Mouse (Mus musculus) neural tube, embryonic 13.5 days (tissue): Measurements from ENCODE around the gene Spint1. TPM values are rescaled to one million over a fixed set of nuclear protein-coding genes. Genes with fewer than 3 reads are reported as not detected.
A peak's percentile ranks its signal among the peaks of the same experiment; 100 is the strongest.

Experiments
- ATAC-seq: fragments of 200-750 bp; cut with Nextera tagmentation; 2 replicates; pipeline ENCODE4 v1.8.0; 2017; ENCODE audit warnings: low read depth, mild to moderate bottlenecking, moderate TSS enrichment, moderate library complexity
- H3K27ac ChIP-seq: fragments of 300-500 bp; sonication (generic); replicated peaks from 2 replicates; pipeline ENCODE4 v1.5.1; 2015; ENCODE audit warnings: moderate library complexity, mild to moderate bottlenecking, inconsistent platforms
- H3K27me3 ChIP-seq: fragments of 300-500 bp; sonication (generic); 2 replicates; pipeline ENCODE4 v1.6.1; 2015; ENCODE audit warnings: mild to moderate bottlenecking, inconsistent platforms
- H3K36me3 ChIP-seq: fragments of 300-500 bp; sonication (generic); 2 replicates; pipeline ENCODE4 v1.6.1; 2015; ENCODE audit warnings: mild to moderate bottlenecking, inconsistent platforms
- H3K4me1 ChIP-seq: fragments of 300-500 bp; sonication (generic); replicated peaks from 2 replicates; pipeline ENCODE4 v1.6.1; 2015; ENCODE audit warnings: inconsistent platforms
- H3K4me2 ChIP-seq: fragments of 300-500 bp; sonication (generic); 2 replicates; pipeline ENCODE4 v1.6.1; 2015; ENCODE audit warnings: inconsistent platforms, mild to moderate bottlenecking, moderate library complexity
- H3K4me3 ChIP-seq: fragments of 300-500 bp; sonication (generic); 2 replicates; pipeline ENCODE4 v1.5.1; 2015; ENCODE audit warnings: mild to moderate bottlenecking, inconsistent platforms
- H3K9ac ChIP-seq: fragments of 300-500 bp; sonication (generic); 2 replicates; pipeline ENCODE4 v1.6.1; 2015; ENCODE audit warnings: moderate library complexity, mild to moderate bottlenecking, inconsistent platforms
- H3K9me3 ChIP-seq: fragments of 300-500 bp; sonication (generic); 2 replicates; pipeline ENCODE4 v1.6.1; 2016; ENCODE audit warnings: inconsistent platforms
- WGBS: fragments of 180-500 bp; shearing (Covaris S2); methylation state at CpG from one replicate; pipeline ENCODE4 v1.1.7; 2015; 5-methylcytosine and 5-hydroxymethylcytosine counted together
- polyA plus RNA-seq: library from polyadenylated mRNA; unstranded; fragments of >200 nt; fragmentation: Nextera tagmentation; extraction: Ambion mirVana; gene quantifications from 2 replicates; pipeline ENCODE4 v1.2.1, GENCODE M21; 2015

Gene Spint1
- 0.32 and 0.92 TPM in 2 replicates for polyA plus RNA-seq

- H3K27me3 ChIP-seq: peaks cover 69% of the 10 kb centered on the region
- H3K4me3 ChIP-seq: peak within 1 kb of the TSS; percentile 38
- no peaks in the 10 kb centered on the region for H3K36me3 ChIP-seq
- no peak within 1 kb of the TSS for H3K27ac ChIP-seq
- peak within 1 kb of the TSS; percentile 43; the same call in 1 of the 2 replicates for H3K9ac ChIP-seq
- H3K9me3 ChIP-seq: no peaks in the 10 kb centered on the region
- no peak for ATAC-seq
- under 1% methylated on average over 73 of the region's 73 CpGs for WGBS
- peak within 1 kb of the TSS; percentile 63 for H3K4me2 ChIP-seq
- peaks cover 13% of the 10 kb centered on the region for H3K4me1 ChIP-seq
Observed at GRCm38 (mm10) chr2:119237210-119237870, at the start of gene Spint1. Gene Spint1, plus strand, starts transcription at chr2:119237362.

- no peaks in the 10 kb centered on the region for H3K9me3 ChIP-seq
- H3K36me3 ChIP-seq: peaks cover 16% of the 10 kb centered on the region
- no peaks in the 10 kb centered on the region for H3K27me3 ChIP-seq
- H3K27ac ChIP-seq: no peak overlapping the region
- H3K9ac ChIP-seq: 0 out of 2 replicates have a peak overlapping the region, but pooled peaks have one; percentile 36
- peak; percentile 90 for ATAC-seq
- 11% methylated on average over 15 of the region's 15 CpGs for WGBS
- peaks cover 8% of the 10 kb centered on the region; the same call in 1 of the 2 replicates for H3K4me1 ChIP-seq
- H3K4me2 ChIP-seq: peak overlapping the region; percentile 60
- H3K4me3 ChIP-seq: peak overlapping the region; percentile 29
Observed at GRCm38 (mm10) chr2:119189029-119189710, 48.0 kb upstream of the Spint1 start.

- H3K27ac ChIP-seq: no peak overlapping the region
- no peak overlapping the region for H3K4me2 ChIP-seq
- ATAC-seq: no peak
- H3K36me3 ChIP-seq: peaks cover 2% of the 10 kb centered on the region; the same call in 1 of the 2 replicates
- no peak overlapping the region for H3K4me3 ChIP-seq
- H3K4me1 ChIP-seq: peaks cover 8% of the 10 kb centered on the region; the same call in 1 of the 2 replicates
- WGBS: 88% methylated on average over 5 of the region's 5 CpGs
- no peaks in the 10 kb centered on the region for H3K9me3 ChIP-seq
- no peak overlapping the region for H3K9ac ChIP-seq
- H3K27me3 ChIP-seq: no peaks in the 10 kb centered on the region
Observed at GRCm38 (mm10) chr2:119190969-119191368, 46.2 kb upstream of the Spint1 start.

GRCm38 (mm10) chr2:119194140-119194539 lies 43.0 kb upstream of the Spint1 start:
- Histone ChIP-seq H3K4me3 (no peak overlapping the region), H3K9me3 (no peaks in the 10 kb centered on the region), H3K9ac (no peak overlapping the region), H3K27me3 (no peaks in the 10 kb centered on the region), H3K36me3 (no peaks in the 10 kb centered on the region), H3K4me1 (peaks cover 6% of the 10 kb centered on the region), H3K27ac (no peak overlapping the region), H3K4me2 (no peak overlapping the region)
- no peak for ATAC-seq
- 94% methylated on average over 5 of the region's 5 CpGs for WGBS

- 33% methylated on average over 4 of the region's 4 CpGs for WGBS
Observed at GRCm38 (mm10) chr2:119196316-119197108, 40.6 kb upstream of the Spint1 start.

GRCm38 (mm10) chr2:119197493-119197892 lies 39.7 kb upstream of the Spint1 start:
- ATAC-seq: no peak
- no peaks in the 10 kb centered on the region for H3K36me3 ChIP-seq
- peaks cover 4% of the 10 kb centered on the region; the same call in 1 of the 2 replicates for H3K4me1 ChIP-seq
- H3K4me2 ChIP-seq: no peak overlapping the region
- WGBS: 90% methylated on average over 1 of the region's 1 CpGs
- no peak overlapping the region for H3K4me3 ChIP-seq
- H3K9me3 ChIP-seq: no peaks in the 10 kb centered on the region
- no peaks in the 10 kb centered on the region for H3K27me3 ChIP-seq
- H3K9ac ChIP-seq: no peak overlapping the region
- H3K27ac ChIP-seq: no peak overlapping the region

More at GRCm38 (mm10) chr2:119196316-119197108, 40.6 kb upstream of the Spint1 start:
- no peak overlapping the region for H3K4me3 ChIP-seq
- no peaks in the 10 kb centered on the region for H3K9me3 ChIP-seq
- H3K9ac ChIP-seq: no peak overlapping the region
- no peak overlapping the region for H3K27ac ChIP-seq
- ATAC-seq: no peak
- no peaks in the 10 kb centered on the region for H3K27me3 ChIP-seq
- no peaks in the 10 kb centered on the region for H3K36me3 ChIP-seq
- H3K4me2 ChIP-seq: no peak overlapping the region
- H3K4me1 ChIP-seq: peaks cover 4% of the 10 kb centered on the region; the same call in 1 of the 2 replicates

GRCm38 (mm10) chr2:119198049-119198448 lies 39.1 kb upstream of the Spint1 start:
- H3K4me2 ChIP-seq: no peak overlapping the region
- 71% methylated on average over 1 of the region's 1 CpGs for WGBS
- H3K27ac ChIP-seq: no peak overlapping the region
- H3K9me3 ChIP-seq: no peaks in the 10 kb centered on the region
- no peak overlapping the region for H3K4me3 ChIP-seq
- H3K27me3 ChIP-seq: no peaks in the 10 kb centered on the region
- H3K9ac ChIP-seq: no peak overlapping the region
- H3K36me3 ChIP-seq: no peaks in the 10 kb centered on the region
- no peak for ATAC-seq
- H3K4me1 ChIP-seq: peaks cover 7% of the 10 kb centered on the region

GRCm38 (mm10) chr2:119198934-119199333 lies 38.2 kb upstream of the Spint1 start:
- ATAC-seq: no peak
- H3K4me1 ChIP-seq: peaks cover 15% of the 10 kb centered on the region
- H3K36me3 ChIP-seq: no peaks in the 10 kb centered on the region
- H3K27me3 ChIP-seq: no peaks in the 10 kb centered on the region
- no peaks in the 10 kb centered on the region for H3K9me3 ChIP-seq
- H3K4me3 ChIP-seq: no peak overlapping the region
- H3K9ac ChIP-seq: no peak overlapping the region
- 70% methylated on average over 3 of the region's 3 CpGs for WGBS
- no peak overlapping the region for H3K4me2 ChIP-seq
- H3K27ac ChIP-seq: no peak overlapping the region

- Histone ChIP-seq H3K36me3 (no peaks in the 10 kb centered on the region), H3K4me2 (no peak overlapping the region), H3K9me3 (no peaks in the 10 kb centered on the region), H3K4me1 (peaks cover 23% of the 10 kb centered on the region), H3K4me3 (no peak overlapping the region), H3K27me3 (no peaks in the 10 kb centered on the region), H3K27ac (no peak overlapping the region), H3K9ac (no peak overlapping the region)
- no peak for ATAC-seq
- 56% methylated on average over 5 of the region's 5 CpGs for WGBS
Observed at GRCm38 (mm10) chr2:119202914-119203453, 34.2 kb upstream of the Spint1 start.

GRCm38 (mm10) chr2:119203871-119204460 lies 33.2 kb upstream of the Spint1 start:
- peaks cover 20% of the 10 kb centered on the region for H3K4me1 ChIP-seq
- WGBS: 78% methylated on average over 4 of the region's 4 CpGs
- H3K27ac ChIP-seq: no peak overlapping the region
- H3K36me3 ChIP-seq: no peaks in the 10 kb centered on the region
- no peak for ATAC-seq
- no peak overlapping the region for H3K4me2 ChIP-seq
- H3K4me3 ChIP-seq: no peak overlapping the region
- no peaks in the 10 kb centered on the region for H3K9me3 ChIP-seq
- no peak overlapping the region for H3K9ac ChIP-seq
- no peaks in the 10 kb centered on the region for H3K27me3 ChIP-seq

GRCm38 (mm10) chr2:119207961-119208343 lies 29.2 kb upstream of the Spint1 start:
- ATAC-seq: no peak
- Histone ChIP-seq H3K4me1 (peaks cover 27% of the 10 kb centered on the region), H3K4me2 (peak overlapping the region; percentile 56), H3K9me3 (no peaks in the 10 kb centered on the region), H3K4me3 (peak overlapping the region; percentile 65), H3K36me3 (peaks cover 27% of the 10 kb centered on the region), H3K9ac (peak overlapping the region; percentile 68), H3K27ac (peak overlapping the region; percentile 87), H3K27me3 (no peaks in the 10 kb centered on the region)
- WGBS: 30% methylated on average over 6 of the region's 6 CpGs
